Mouse (Mus musculus): Measurements from ENCODE around the gene Whrn.

The Whrn gene

GRCm38 (mm10) chr4:63404205-63404604 is 91.6 kb downstream of the Whrn start:
- DNase-seq: no peak

GRCm38 (mm10) chr4:63403040-63403959 is 92.5 kb downstream of the Whrn start, which contains the start of gene Akna:
Gene Akna (minus strand): TSS chr4:63403354.
- DNase-seq: peak; percentile 86

GRCm38 (mm10) chr4:63402558-63402957 is 93.2 kb downstream of the Whrn start:
- peak; percentile 38 for DNase-seq

- DNase-seq: no peak
Measured at GRCm38 (mm10) chr4:63402056-63402455, 93.7 kb downstream of the Whrn start.

GRCm38 (mm10) chr4:63401620-63402019 is 94.2 kb downstream of the Whrn start:
- no peak for DNase-seq

GRCm38 (mm10) chr4:63400541-63401306 is 95.1 kb downstream of the Whrn start:
- no peak for DNase-seq

- no peak for DNase-seq
Measured at GRCm38 (mm10) chr4:63399691-63400270, 96.0 kb downstream of the Whrn start.

GRCm38 (mm10) chr4:63398854-63399609 is 96.8 kb downstream of the Whrn start:
- DNase-seq: no peak

GRCm38 (mm10) chr4:63397981-63398537 is 97.7 kb downstream of the Whrn start:
- no peak for DNase-seq

GRCm38 (mm10) chr4:63391322-63391721 is 104.5 kb downstream of the Whrn start:
- DNase-seq: no peak

GRCm38 (mm10) chr4:63389887-63390528 is 105.8 kb downstream of the Whrn start:
- no peak for DNase-seq

GRCm38 (mm10) chr4:63389121-63389886 is 106.5 kb downstream of the Whrn start:
- no peak for DNase-seq

GRCm38 (mm10) chr4:63388029-63388428 is 107.8 kb downstream of the Whrn start:
- no peak for DNase-seq

GRCm38 (mm10) chr4:63385784-63386183 is 110.0 kb downstream of the Whrn start:
- no peak for DNase-seq

- DNase-seq: no peak
Measured at GRCm38 (mm10) chr4:63385253-63385652, 110.5 kb downstream of the Whrn start.

- no peak for DNase-seq
Measured at GRCm38 (mm10) chr4:63384262-63384661, 111.5 kb downstream of the Whrn start.

GRCm38 (mm10) chr4:63383474-63383873 is 112.3 kb downstream of the Whrn start:
- no peak for DNase-seq

- DNase-seq: no peak
Measured at GRCm38 (mm10) chr4:63382676-63383369, 113.0 kb downstream of the Whrn start.

GRCm38 (mm10) chr4:63377483-63377882 is 118.3 kb downstream of the Whrn start:
- no peak for DNase-seq

- DNase-seq: no peak
Measured at GRCm38 (mm10) chr4:63375367-63375766, 120.4 kb downstream of the Whrn start.

Data from kidney, adult 9 months (tissue).